Mouse (Mus musculus) regulatory T cell (primary cell): ENCODE results near the gene 4933427D14Rik.
"Not testable (repeated sequence)": the region's sequence is repeated elsewhere in the genome, so short reads cannot be mapped to it uniquely, and the experiment has no call there.

Source experiments
- in situ Hi-C: fragments of 300-600 bp; cut with MboI, MseI; formaldehyde crosslinking; loops from one replicate; pipeline ENCODE4 v1.15.1; 2025; ENCODE audit warnings: high pct_unique_total_duplicates

4933427D14Rik gene

GRCm38 (mm10) chr11:72205256-72205655 is 2.0 kb downstream of the 4933427D14Rik start:
- in situ Hi-C loops: loop anchor here (10.0 kb wide), 1 partner anchor 1210 kb away; no protein-coding TSS in a partner anchor

GRCm38 (mm10) chr11:72203440-72203839 is 3.8 kb downstream of the 4933427D14Rik start:
- in situ Hi-C loops: loop anchor here (10.0 kb wide), 1 partner anchor 1209 kb away; no protein-coding TSS in a partner anchor

- in situ Hi-C loops: no loop called here
Observed at GRCm38 (mm10) chr11:72196506-72196905, 10.8 kb downstream of the 4933427D14Rik start.

- in situ Hi-C loops: no loop called here
Observed at GRCm38 (mm10) chr11:72194259-72194658, 13.0 kb downstream of the 4933427D14Rik start.

- in situ Hi-C loops: no loop called here
Observed at GRCm38 (mm10) chr11:72190857-72191256, 16.4 kb downstream of the 4933427D14Rik start.

GRCm38 (mm10) chr11:72184252-72184651 is 23.0 kb downstream of the 4933427D14Rik start:
- in situ Hi-C loops: no loop called here

GRCm38 (mm10) chr11:72181136-72181535 is 26.1 kb downstream of the 4933427D14Rik start:
- in situ Hi-C loops: no loop called here

GRCm38 (mm10) chr11:72180556-72180955 is 26.7 kb downstream of the 4933427D14Rik start:
- in situ Hi-C loops: no loop called here

GRCm38 (mm10) chr11:72176553-72176952 is 30.7 kb downstream of the 4933427D14Rik start:
- in situ Hi-C loops: no loop called here

GRCm38 (mm10) chr11:72175966-72176365 is 31.3 kb downstream of the 4933427D14Rik start:
- in situ Hi-C loops: no loop called here

- in situ Hi-C loops: no loop called here
Observed at GRCm38 (mm10) chr11:72174721-72175120, 32.5 kb downstream of the 4933427D14Rik start.

- in situ Hi-C loops: no loop called here
Observed at GRCm38 (mm10) chr11:72173506-72173905, 33.8 kb downstream of the 4933427D14Rik start.

- in situ Hi-C loops: not testable (repeated sequence)
Observed at GRCm38 (mm10) chr11:72171906-72172305, 35.4 kb downstream of the 4933427D14Rik start.

- in situ Hi-C loops: no loop called here
Observed at GRCm38 (mm10) chr11:72169871-72170270, 37.4 kb downstream of the 4933427D14Rik start.

GRCm38 (mm10) chr11:72163198-72163597 is 44.1 kb downstream of the 4933427D14Rik start:
- in situ Hi-C loops: no loop called here

GRCm38 (mm10) chr11:72156624-72157023 is 50.6 kb downstream of the 4933427D14Rik start:
- in situ Hi-C loops: no loop called here

GRCm38 (mm10) chr11:72155981-72156428 is 51.3 kb downstream of the 4933427D14Rik start:
- in situ Hi-C loops: no loop called here

- in situ Hi-C loops: no loop called here
Observed at GRCm38 (mm10) chr11:72155186-72155980, 51.9 kb downstream of the 4933427D14Rik start.

GRCm38 (mm10) chr11:72153122-72153862 is 54.0 kb downstream of the 4933427D14Rik start:
- in situ Hi-C loops: no loop called here

GRCm38 (mm10) chr11:72151120-72151519 is 56.1 kb downstream of the 4933427D14Rik start:
- in situ Hi-C loops: no loop called here

- in situ Hi-C loops: no loop called here
Observed at GRCm38 (mm10) chr11:72147910-72148309, 59.3 kb downstream of the 4933427D14Rik start.

GRCm38 (mm10) chr11:72145877-72146248 is 61.4 kb downstream of the 4933427D14Rik start:
- in situ Hi-C loops: no loop called here
